Mouse (Mus musculus): Measurements from ENCODE around the gene Usp32. TPM values are rescaled to one million over a fixed set of nuclear protein-coding genes. Genes with fewer than 3 reads are reported as not detected.

Usp32 gene
- polyA plus RNA-seq, 1 experiment = 41.4 TPM

- TF ChIP-seq POLR2A (IDR thresholded peaks at IDR 0.05; ENCODE audit: borderline replicate concordance, insufficient read depth, low read length) (no peak), CTCF (IDR thresholded peaks at IDR 0.05; ENCODE audit: borderline replicate concordance, insufficient read depth, low read depth, low read length) (no peak)
- no peak overlapping the region for H3K27ac ChIP-seq (ENCODE audit: insufficient read depth, low read length)
- H3K4me3 ChIP-seq (replicated peaks; ENCODE audit: insufficient read depth, low read depth, low read length) = no peak overlapping the region
- DNase-seq = no peak
- H3K4me1 ChIP-seq (ENCODE audit: control insufficient read depth, insufficient read depth, low read length) = no peaks in the 10 kb centered on the region
- 95% methylated on average over 1 of the region's 1 CpGs for WGBS
- H3K27me3 ChIP-seq (ENCODE audit: control insufficient read depth, insufficient read depth, low read length) = no peaks in the 10 kb centered on the region
Observed at GRCm38 (mm10) chr11:84995241-84995640, 144.7 kb downstream of the Usp32 start.

GRCm38 (mm10) chr11:84992996-84993395 lies 147.0 kb downstream of the Usp32 start:
- Histone ChIP-seq H3K4me1 (ENCODE audit: control insufficient read depth, insufficient read depth, low read length) (no peaks in the 10 kb centered on the region), H3K4me3 (replicated peaks; ENCODE audit: insufficient read depth, low read depth, low read length) (no peak overlapping the region), H3K27me3 (ENCODE audit: control insufficient read depth, insufficient read depth, low read length) (no peaks in the 10 kb centered on the region), H3K27ac (ENCODE audit: insufficient read depth, low read length) (no peak overlapping the region)
- TF ChIP-seq CTCF (IDR thresholded peaks at IDR 0.05; ENCODE audit: borderline replicate concordance, insufficient read depth, low read depth, low read length) (no peak), POLR2A (IDR thresholded peaks at IDR 0.05; ENCODE audit: borderline replicate concordance, insufficient read depth, low read length) (no peak)
- 91% methylated on average over 1 of the region's 1 CpGs for WGBS
- no peak for DNase-seq

GRCm38 (mm10) chr11:84988341-84988919 lies 151.5 kb downstream of the Usp32 start:
- Histone ChIP-seq H3K27me3 (ENCODE audit: control insufficient read depth, insufficient read depth, low read length) (no peaks in the 10 kb centered on the region), H3K4me1 (ENCODE audit: control insufficient read depth, insufficient read depth, low read length) (no peaks in the 10 kb centered on the region), H3K27ac (ENCODE audit: insufficient read depth, low read length) (no peak overlapping the region), H3K4me3 (replicated peaks; ENCODE audit: insufficient read depth, low read depth, low read length) (no peak overlapping the region)
- WGBS = 74% methylated on average over 3 of the region's 3 CpGs
- DNase-seq = no peak
- TF ChIP-seq POLR2A (IDR thresholded peaks at IDR 0.05; ENCODE audit: borderline replicate concordance, insufficient read depth, low read length) (no peak), CTCF (IDR thresholded peaks at IDR 0.05; ENCODE audit: borderline replicate concordance, insufficient read depth, low read depth, low read length) (no peak)

GRCm38 (mm10) chr11:84985421-84985820 lies 154.5 kb downstream of the Usp32 start:
- Histone ChIP-seq H3K27ac (ENCODE audit: insufficient read depth, low read length) (no peak overlapping the region), H3K4me3 (replicated peaks; ENCODE audit: insufficient read depth, low read depth, low read length) (no peak overlapping the region), H3K27me3 (ENCODE audit: control insufficient read depth, insufficient read depth, low read length) (no peaks in the 10 kb centered on the region), H3K4me1 (ENCODE audit: control insufficient read depth, insufficient read depth, low read length) (no peaks in the 10 kb centered on the region)
- 92% methylated on average over 6 of the region's 6 CpGs for WGBS
- DNase-seq = no peak
- TF ChIP-seq POLR2A (IDR thresholded peaks at IDR 0.05; ENCODE audit: borderline replicate concordance, insufficient read depth, low read length) = no peak
- no peak for TF ChIP-seq CTCF (IDR thresholded peaks at IDR 0.05; ENCODE audit: borderline replicate concordance, insufficient read depth, low read depth, low read length)

- H3K27me3 ChIP-seq (ENCODE audit: control insufficient read depth, insufficient read depth, low read length) = no peaks in the 10 kb centered on the region
- H3K27ac ChIP-seq (ENCODE audit: insufficient read depth, low read length) = no peak overlapping the region
- WGBS = 38% methylated on average over 2 of the region's 2 CpGs
- no peak for TF ChIP-seq POLR2A (IDR thresholded peaks at IDR 0.05; ENCODE audit: borderline replicate concordance, insufficient read depth, low read length)
- TF ChIP-seq CTCF (IDR thresholded peaks at IDR 0.05; ENCODE audit: borderline replicate concordance, insufficient read depth, low read depth, low read length) = no peak
- no peaks in the 10 kb centered on the region for H3K4me1 ChIP-seq (ENCODE audit: control insufficient read depth, insufficient read depth, low read length)
- DNase-seq = no peak
- H3K4me3 ChIP-seq (replicated peaks; ENCODE audit: insufficient read depth, low read depth, low read length) = no peak overlapping the region
Observed at GRCm38 (mm10) chr11:84980697-84981096, 159.3 kb downstream of the Usp32 start.

GRCm38 (mm10) chr11:84979351-84979750 lies 160.6 kb downstream of the Usp32 start:
- TF ChIP-seq CTCF (IDR thresholded peaks at IDR 0.05; ENCODE audit: borderline replicate concordance, insufficient read depth, low read depth, low read length) (no peak), POLR2A (IDR thresholded peaks at IDR 0.05; ENCODE audit: borderline replicate concordance, insufficient read depth, low read length) (no peak)
- Histone ChIP-seq H3K27me3 (ENCODE audit: control insufficient read depth, insufficient read depth, low read length) (no peaks in the 10 kb centered on the region), H3K4me3 (replicated peaks; ENCODE audit: insufficient read depth, low read depth, low read length) (no peak overlapping the region), H3K27ac (ENCODE audit: insufficient read depth, low read length) (no peak overlapping the region), H3K4me1 (ENCODE audit: control insufficient read depth, insufficient read depth, low read length) (no peaks in the 10 kb centered on the region)
- DNase-seq = no peak
- WGBS = 49% methylated on average over 1 of the region's 1 CpGs

GRCm38 (mm10) chr11:84978113-84978512 lies 161.8 kb downstream of the Usp32 start:
- no peaks in the 10 kb centered on the region for H3K4me1 ChIP-seq (ENCODE audit: control insufficient read depth, insufficient read depth, low read length)
- TF ChIP-seq CTCF (IDR thresholded peaks at IDR 0.05; ENCODE audit: borderline replicate concordance, insufficient read depth, low read depth, low read length) (peak; percentile 79), POLR2A (IDR thresholded peaks at IDR 0.05; ENCODE audit: borderline replicate concordance, insufficient read depth, low read length) (no peak)
- H3K27me3 ChIP-seq (ENCODE audit: control insufficient read depth, insufficient read depth, low read length) = no peaks in the 10 kb centered on the region
- no peak overlapping the region for H3K4me3 ChIP-seq (replicated peaks; ENCODE audit: insufficient read depth, low read depth, low read length)
- peak; percentile 58 to 63 for DNase-seq
- H3K27ac ChIP-seq (ENCODE audit: insufficient read depth, low read length) = no peak overlapping the region
- 53% methylated on average over 2 of the region's 2 CpGs for WGBS

- no peaks in the 10 kb centered on the region for H3K4me1 ChIP-seq (ENCODE audit: control insufficient read depth, insufficient read depth, low read length)
- H3K27me3 ChIP-seq (ENCODE audit: control insufficient read depth, insufficient read depth, low read length) = no peaks in the 10 kb centered on the region
- WGBS = 73% methylated on average over 3 of the region's 3 CpGs
- DNase-seq = no peak
- no peak overlapping the region for H3K27ac ChIP-seq (ENCODE audit: insufficient read depth, low read length)
- no peak overlapping the region for H3K4me3 ChIP-seq (replicated peaks; ENCODE audit: insufficient read depth, low read depth, low read length)
- TF ChIP-seq CTCF (IDR thresholded peaks at IDR 0.05; ENCODE audit: borderline replicate concordance, insufficient read depth, low read depth, low read length) (no peak), POLR2A (IDR thresholded peaks at IDR 0.05; ENCODE audit: borderline replicate concordance, insufficient read depth, low read length) (no peak)
Observed at GRCm38 (mm10) chr11:84977385-84977952, 162.5 kb downstream of the Usp32 start.
